Mouse (Mus musculus) frontal cortex, adult 2 months (tissue): ENCODE measurements around the gene Tmem182. TPM values are rescaled to one million over a fixed set of nuclear protein-coding genes. Genes with fewer than 3 reads are reported as not detected.

Experiments used
- polyA plus RNA-seq: library from polyadenylated mRNA; depleted of rRNA; stranded (reverse); fragments of >200 nt; gene quantifications from 2 replicates; pipeline ENCODE4 v1.2.3, GENCODE M21; 2012; rRNA removed

Gene Tmem182
- polyA plus RNA-seq, 1 experiment = 0.64 TPM

Other genes with a start within 250 kb of the Tmem182 start
- 2.3 and 3.4 TPM in 2 replicates for gene Slc9a4, start 225.5 kb upstream of the Tmem182 start, polyA plus RNA-seq
- 3.8 and 4.9 TPM in 2 replicates for gene Slc9a2, start 125.0 kb upstream of the Tmem182 start, polyA plus RNA-seq
- 2.9 and 3.0 TPM in 2 replicates for gene Mfsd9, start 14.9 kb upstream of the Tmem182 start, polyA plus RNA-seq